Mouse (Mus musculus) fat pad, adult 2 months (tissue): ENCODE measurements at regions not wholly inside any gene's neighbourhood (a gene's known extent, or its start where the extent isn't known, plus 50 kb on each side); places are given as distances from the start of the nearest gene placed in this dataset.

ENCODE experiments used
- DNase-seq: peaks from one replicate; pipeline ENCODE4 v3.0.0-alpha.2; 2011; ENCODE audit warnings: low read depth, low spot score; ENCODE audit errors: extremely low read depth

DNA sequence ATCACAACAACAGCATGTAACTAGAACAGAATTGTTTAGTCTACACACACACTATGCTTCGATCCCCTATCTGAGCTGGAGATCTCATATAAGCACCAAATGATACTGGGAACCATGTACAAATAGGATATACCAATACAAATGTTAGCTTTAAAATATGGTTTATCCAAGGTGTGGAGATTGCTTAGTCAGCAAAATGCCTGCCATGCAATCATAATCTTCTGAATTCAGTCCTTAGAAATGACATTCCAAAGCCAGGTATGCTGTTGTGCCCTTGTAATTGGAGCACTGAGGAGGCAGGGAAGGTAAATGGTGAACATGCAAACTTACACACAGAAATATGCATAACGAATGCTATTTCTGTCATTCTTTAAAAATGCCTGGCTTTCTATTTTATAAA is 54.0 kb upstream of the Thsd7b start:
- no peak for DNase-seq

- no peak for DNase-seq
Measured at GRCm38 (mm10) chr1:129208806-129209205, 64.3 kb upstream of the Thsd7b start.

DNA sequence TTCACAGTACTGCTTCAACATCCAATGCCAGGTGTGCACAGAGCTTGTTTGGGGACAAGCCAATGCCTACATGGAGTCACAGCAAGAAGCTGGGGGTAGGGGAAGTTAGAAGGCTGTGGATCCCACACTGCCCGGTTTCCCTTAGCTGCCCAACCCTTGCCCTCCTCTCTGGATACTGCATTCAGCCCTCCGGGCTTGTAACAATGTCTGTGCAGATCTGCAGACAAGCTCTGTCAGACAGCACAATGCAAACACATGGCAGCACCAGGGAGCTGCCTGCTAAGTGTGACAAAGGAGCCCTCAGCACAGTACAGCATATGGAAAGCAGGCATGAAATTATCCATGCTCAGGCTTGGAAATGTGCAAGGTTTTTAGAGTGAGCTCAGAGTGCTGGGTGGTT is 64.7 kb upstream of the Thsd7b start:
- no peak for DNase-seq

DNA sequence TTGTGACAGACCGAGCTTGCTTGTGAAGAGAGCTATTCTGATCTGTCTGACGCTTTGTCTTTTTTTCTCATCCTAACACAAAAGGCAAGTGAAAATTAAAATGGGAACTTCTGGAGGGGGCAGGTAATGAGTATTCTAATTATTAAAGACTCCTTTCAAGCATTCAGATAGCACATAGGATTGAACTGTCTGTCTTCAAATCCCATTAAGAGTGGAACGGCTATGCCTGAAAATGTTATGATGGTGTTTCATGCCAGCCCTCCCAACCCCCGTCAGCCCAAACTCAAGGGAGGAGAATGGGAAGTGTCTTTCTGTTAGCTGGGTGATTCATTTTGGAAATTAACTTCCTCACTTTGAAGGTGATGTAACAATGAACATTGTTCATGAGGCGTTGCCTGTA is 65.4 kb upstream of the Thsd7b start:
- DNase-seq, result no peak

DNA sequence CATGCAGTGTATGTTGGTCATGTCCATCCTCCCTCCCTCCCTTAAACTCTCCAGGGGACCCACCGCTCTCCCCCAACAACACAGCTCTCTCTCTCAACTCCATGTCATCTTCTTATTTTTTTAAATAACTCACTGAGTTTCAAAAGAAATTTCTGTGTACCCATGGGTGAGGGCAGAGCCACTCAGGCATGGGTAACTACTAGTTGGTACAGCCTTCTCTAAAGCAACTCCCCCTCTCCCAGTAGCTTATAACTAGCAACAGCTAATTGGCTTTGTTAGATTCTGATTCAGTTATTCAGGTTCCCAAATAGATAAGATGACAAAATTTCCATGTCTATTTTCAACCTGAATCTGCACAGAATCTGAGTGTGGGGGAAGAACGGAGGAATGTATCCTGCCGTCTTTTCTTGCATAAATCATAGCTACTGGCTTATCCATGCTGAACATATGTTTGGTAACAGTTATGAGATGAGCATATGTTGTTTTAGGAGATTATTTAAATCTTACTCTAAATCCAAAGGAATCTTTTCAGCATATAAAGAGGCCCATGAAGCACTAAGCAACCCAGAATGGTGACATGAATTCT is 92.8 kb upstream of the Thsd7b start:
- no peak for DNase-seq

- DNase-seq, result no peak
Measured at GRCm38 (mm10) chr1:129169936-129170335, 103.2 kb upstream of the Thsd7b start.

- DNase-seq, result no peak
Measured at GRCm38 (mm10) chr1:129150643-129151042, 122.5 kb upstream of the Thsd7b start.

GRCm38 (mm10) chr1:129148733-129149388 is 124.2 kb upstream of the Thsd7b start:
- no peak for DNase-seq

- no peak for DNase-seq
Measured at GRCm38 (mm10) chr1:129146395-129147094, 126.6 kb upstream of the Thsd7b start.

DNA sequence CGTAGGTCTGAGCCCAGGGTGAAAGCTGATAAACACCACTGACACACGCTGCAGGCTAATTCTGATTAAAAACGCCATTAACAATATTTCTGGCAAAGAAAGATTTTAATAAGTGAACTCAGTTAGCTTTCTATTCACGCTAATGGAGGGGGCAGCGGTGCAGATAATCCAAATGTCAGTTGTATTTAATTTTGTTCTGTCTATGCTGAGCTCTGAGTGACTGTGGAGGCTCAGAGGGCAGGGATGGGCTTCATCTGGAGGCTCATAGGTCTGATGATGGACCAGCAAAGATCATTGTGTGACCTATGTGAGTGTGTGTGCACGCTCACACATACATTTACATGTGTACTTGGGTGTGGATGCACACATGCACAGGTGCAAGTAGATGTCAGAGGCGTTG is 134.3 kb upstream of the Thsd7b start:
- DNase-seq, result no peak

DNA sequence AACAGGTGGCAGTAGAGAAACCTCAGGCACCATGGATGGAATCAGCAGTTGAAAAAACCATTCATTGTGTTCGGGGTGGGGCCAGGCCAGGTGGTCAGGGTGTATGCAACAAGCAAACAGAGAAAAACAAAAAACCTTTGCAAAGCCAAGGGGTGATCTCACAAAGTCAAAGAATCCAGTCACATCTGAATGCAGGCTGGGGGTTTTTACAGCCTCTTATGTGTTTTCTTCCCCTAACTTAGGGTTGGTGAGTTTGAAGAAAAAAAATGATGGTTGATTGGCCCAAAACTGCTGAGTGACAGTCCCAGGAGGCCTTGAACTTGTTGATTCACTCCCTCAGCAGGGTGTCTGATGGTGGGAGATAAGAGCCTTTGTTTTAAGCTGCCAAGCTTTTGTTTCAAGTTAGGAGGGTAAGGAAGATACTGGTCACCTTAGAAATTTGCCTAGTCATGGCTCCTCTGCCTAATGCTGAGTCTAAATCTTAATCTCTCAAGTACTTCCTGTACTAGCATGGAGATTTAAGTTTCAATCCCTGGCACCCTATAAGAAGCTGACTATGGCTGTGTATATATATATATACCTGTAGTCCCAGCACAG is 166.0 kb upstream of the Thsd7b start:
- no peak for DNase-seq

GRCm38 (mm10) chr1:129100997-129101396 is 172.1 kb upstream of the Thsd7b start:
- DNase-seq, result no peak

- DNase-seq, result no peak
Measured at GRCm38 (mm10) chr1:129078274-129078673, 194.8 kb upstream of the Thsd7b start.

- no peak for DNase-seq
Measured at GRCm38 (mm10) chr1:129057182-129057581, 215.9 kb upstream of the Thsd7b start.

DNA sequence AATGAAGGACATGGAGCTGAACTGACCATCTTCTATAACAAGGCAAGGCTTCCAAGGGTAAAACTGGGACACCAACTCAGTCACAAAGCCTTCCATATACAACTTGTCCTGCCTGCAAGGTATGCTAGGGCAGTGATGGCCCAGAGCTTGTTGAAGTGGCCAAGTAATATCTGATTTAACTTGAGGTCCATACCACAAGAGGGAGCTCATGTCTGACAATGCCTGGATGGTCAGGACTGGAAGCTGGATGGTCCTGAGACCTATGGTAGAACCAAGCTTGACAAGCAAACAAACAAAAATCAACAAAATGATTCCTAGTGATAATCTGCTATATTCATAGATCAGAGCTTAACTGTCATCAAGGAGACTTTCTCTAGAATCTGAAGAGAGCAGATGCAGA is 217.8 kb upstream of the Thsd7b start:
- no peak for DNase-seq

GRCm38 (mm10) chr1:129033707-129034106 is 239.4 kb upstream of the Thsd7b start:
- no peak for DNase-seq

DNA sequence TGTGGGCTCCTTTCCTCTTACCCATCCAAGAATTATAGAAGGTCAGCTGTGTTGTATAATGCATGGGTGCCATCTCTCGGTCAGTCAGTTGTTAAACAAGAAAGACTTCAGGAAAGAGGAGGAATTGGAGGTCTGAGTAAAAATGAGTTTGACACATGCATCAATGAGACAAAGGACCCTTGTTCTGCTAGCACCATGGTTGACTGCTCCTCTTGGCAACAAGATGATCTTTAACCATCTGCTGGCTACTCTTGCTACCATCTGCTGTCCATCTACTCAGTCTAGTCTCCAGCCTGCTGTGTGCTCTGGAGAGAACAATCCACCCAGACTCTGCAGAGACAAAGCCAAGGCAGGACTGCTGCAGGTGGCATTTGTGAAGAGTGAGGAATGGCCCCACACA is 267.2 kb upstream of the Thsd7b start:
- no peak for DNase-seq

DNA sequence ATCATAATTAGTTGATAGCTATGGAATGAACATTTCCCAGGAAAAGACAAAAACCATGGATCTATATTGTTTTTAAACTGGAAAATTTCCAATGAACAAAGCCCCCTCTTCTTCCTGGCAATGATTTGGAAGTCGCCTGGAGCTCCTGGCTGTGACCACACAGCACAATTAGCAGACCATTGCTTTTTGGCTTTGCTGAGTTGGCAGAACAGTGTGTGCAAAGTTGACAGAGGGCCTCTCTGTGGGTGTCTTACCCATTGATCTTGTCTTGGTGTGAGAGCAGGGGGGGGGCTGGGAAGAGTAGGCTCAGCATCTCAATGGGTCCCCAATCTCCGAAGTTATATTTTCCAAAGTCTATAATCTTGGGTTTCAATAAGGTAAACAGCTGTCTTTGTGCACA is 270.8 kb upstream of the Thsd7b start:
- DNase-seq, result no peak

- DNase-seq, result no peak
Measured at GRCm38 (mm10) chr1:129001766-129002165, 271.3 kb upstream of the Thsd7b start.

DNA sequence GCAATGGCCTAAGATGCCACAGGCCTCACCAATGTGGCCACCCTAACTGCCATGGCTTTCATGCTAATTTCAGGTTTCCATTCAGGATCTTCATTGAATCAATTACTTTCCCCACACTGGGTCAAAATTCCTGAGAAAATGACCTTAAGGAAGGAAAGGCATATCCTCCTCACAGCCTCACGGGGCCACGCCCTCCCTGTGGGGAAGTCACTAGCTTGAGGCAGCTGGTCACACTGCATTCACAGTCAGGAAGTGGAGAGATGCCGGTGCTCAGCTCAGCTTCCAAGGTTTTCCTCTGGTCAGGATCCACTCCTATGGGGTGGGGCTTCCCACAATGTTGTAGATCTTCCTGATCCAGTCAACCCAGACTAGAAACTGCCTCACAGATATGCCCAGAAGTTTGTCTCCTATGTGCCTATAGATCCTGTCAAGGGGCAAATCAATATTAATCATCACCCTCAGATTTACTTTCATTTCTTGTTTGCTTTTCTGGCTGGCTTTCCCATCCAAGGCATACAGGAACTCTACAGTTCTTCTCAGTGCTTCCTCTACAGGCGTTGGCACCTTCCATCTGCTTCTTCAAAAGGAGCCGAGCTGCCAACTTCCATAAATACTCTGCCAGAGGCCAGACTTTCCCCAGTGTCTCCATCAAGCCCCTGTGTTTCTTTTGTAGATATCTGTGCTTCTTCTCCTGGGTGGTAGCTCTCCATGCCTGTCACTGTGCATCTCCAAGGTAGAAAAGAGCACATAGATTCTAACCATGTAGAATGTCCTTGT is 273.2 kb upstream of the Thsd7b start:
- DNase-seq, result no peak

- DNase-seq, result no peak
Measured at GRCm38 (mm10) chr1:128994655-128995054, 278.4 kb upstream of the Thsd7b start.
